Mouse (Mus musculus) kidney, embryonic 14.5 days (tissue): ENCODE data around the gene Neurl2. TPM values are rescaled to one million over a fixed set of nuclear protein-coding genes. Genes with fewer than 3 reads are reported as not detected.

Experiments used
- ATAC-seq: fragments of 200-750 bp; cut with Nextera tagmentation; 2 replicates; pipeline ENCODE4 v1.8.0; 2017; ENCODE audit warnings: moderate number of reproducible peaks, mild to moderate bottlenecking, moderate TSS enrichment, moderate library complexity; ENCODE audit not compliant: low FRiP score, low TSS enrichment
- H3K27ac ChIP-seq: fragments of 300-500 bp; sonication (generic); 2 replicates; pipeline ENCODE4 v1.5.1; 2014; ENCODE audit warnings: low read depth, mild to moderate bottlenecking, low read length, moderate library complexity, mixed read lengths
- H3K27me3 ChIP-seq: fragments of 300-500 bp; sonication (generic); 2 replicates; pipeline ENCODE4 v1.6.1; 2014; ENCODE audit warnings: mild to moderate bottlenecking, low read length; ENCODE audit not compliant: control insufficient read depth, insufficient read depth
- H3K36me3 ChIP-seq: fragments of 300-500 bp; sonication (generic); 2 replicates; pipeline ENCODE4 v1.6.1; 2014; ENCODE audit warnings: low read length, mixed read lengths; ENCODE audit not compliant: control insufficient read depth, insufficient read depth
- H3K4me1 ChIP-seq: fragments of 300-500 bp; sonication (generic); 2 replicates; pipeline ENCODE4 v1.6.1; 2014; ENCODE audit warnings: low read length, mixed read lengths; ENCODE audit not compliant: control insufficient read depth, insufficient read depth
- H3K4me2 ChIP-seq: fragments of 300-500 bp; sonication (generic); replicated peaks from 2 replicates; pipeline ENCODE4 v1.6.1; 2014; ENCODE audit warnings: low read depth, mild to moderate bottlenecking, low read length
- H3K4me3 ChIP-seq: fragments of 300-500 bp; sonication (generic); 2 replicates; pipeline ENCODE4 v1.5.1; 2014; ENCODE audit warnings: mild to moderate bottlenecking, low read length
- H3K9ac ChIP-seq: fragments of 300-500 bp; sonication (generic); 2 replicates; pipeline ENCODE4 v1.6.1; 2014; ENCODE audit warnings: low read depth, mild to moderate bottlenecking, low read length, moderate library complexity
- H3K9me3 ChIP-seq: fragments of 300-500 bp; sonication (generic); 2 replicates; pipeline ENCODE4 v1.6.1; 2016; ENCODE audit warnings: low read length; ENCODE audit not compliant: control insufficient read depth
- whole genome bisulfite sequencing: fragments of 180-500 bp; shearing (Covaris S2); extraction: QIAGEN DNeasy Blood & Tissue Kit; methylation state at CpG from one replicate; pipeline ENCODE4 v1.1.7; 2014; 5-methylcytosine and 5-hydroxymethylcytosine counted together
- polyA plus RNA-seq: library from polyadenylated mRNA; unstranded; fragments of >200 nt; fragmentation: Nextera tagmentation; extraction: Ambion mirVana; gene quantifications from 2 replicates; pipeline ENCODE4 v1.2.1, GENCODE M21; 2014

Gene Neurl2
- polyA plus RNA-seq, 1 experiment from 2014 or later = 6.6 TPM

- no peaks in the 10 kb centered on the region for H3K4me1 ChIP-seq
- no peak overlapping the region for H3K27ac ChIP-seq
- no peaks in the 10 kb centered on the region for H3K27me3 ChIP-seq
- no peak for ATAC-seq
- H3K4me2 ChIP-seq = no peak overlapping the region
- H3K9ac ChIP-seq = no peak overlapping the region
- no peak overlapping the region for H3K4me3 ChIP-seq
- 83% methylated on average over 4 of the region's 4 CpGs for WGBS
- H3K9me3 ChIP-seq = no peaks in the 10 kb centered on the region
- peaks cover 67% of the 10 kb centered on the region for H3K36me3 ChIP-seq
Measured at GRCm38 (mm10) chr2:164795868-164796267, 37.4 kb downstream of the Neurl2 start.

- H3K4me1 ChIP-seq = no peaks in the 10 kb centered on the region
- no peak overlapping the region for H3K9ac ChIP-seq
- H3K36me3 ChIP-seq = peaks cover 61% of the 10 kb centered on the region
- no peak overlapping the region for H3K4me2 ChIP-seq
- no peak overlapping the region for H3K27ac ChIP-seq
- 37% methylated on average over 5 of the region's 5 CpGs for WGBS
- no peaks in the 10 kb centered on the region for H3K27me3 ChIP-seq
- H3K9me3 ChIP-seq = no peaks in the 10 kb centered on the region
- H3K4me3 ChIP-seq = no peak overlapping the region
- peak; percentile 65 for ATAC-seq
Measured at GRCm38 (mm10) chr2:164794293-164794692, 39.0 kb downstream of the Neurl2 start.

DNA sequence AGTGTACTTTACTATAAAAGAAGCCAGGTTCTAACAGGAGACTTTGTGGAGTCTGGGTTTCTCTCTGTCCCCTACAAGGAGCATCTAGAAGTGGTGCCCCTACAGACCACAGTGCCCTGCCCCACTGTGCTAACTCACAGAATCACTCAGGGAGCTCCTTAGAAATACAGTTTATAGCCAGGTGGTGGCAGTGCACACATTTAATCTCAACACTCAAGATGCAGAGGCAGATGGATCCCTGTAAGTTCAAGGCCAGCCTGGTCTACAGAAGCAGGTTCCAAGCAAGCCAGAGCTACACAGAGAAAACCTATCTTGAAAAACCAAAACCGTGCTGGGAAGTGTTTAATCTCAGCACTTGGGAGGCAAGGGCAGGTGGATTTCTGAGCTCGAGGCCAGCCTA, 39.5 kb downstream of the Neurl2 start:
- no peaks in the 10 kb centered on the region for H3K4me1 ChIP-seq
- H3K4me3 ChIP-seq = no peak overlapping the region
- H3K4me2 ChIP-seq = no peak overlapping the region
- WGBS = 86% methylated on average over 2 of the region's 2 CpGs
- no peak for ATAC-seq
- H3K27ac ChIP-seq = no peak overlapping the region
- peaks cover 62% of the 10 kb centered on the region for H3K36me3 ChIP-seq
- no peaks in the 10 kb centered on the region for H3K27me3 ChIP-seq
- no peak overlapping the region for H3K9ac ChIP-seq
- H3K9me3 ChIP-seq = no peaks in the 10 kb centered on the region

GRCm38 (mm10) chr2:164793236-164793635, 40.0 kb downstream of the Neurl2 start:
- H3K9me3 ChIP-seq = no peaks in the 10 kb centered on the region
- H3K4me1 ChIP-seq = no peaks in the 10 kb centered on the region
- H3K27ac ChIP-seq = no peak overlapping the region
- peaks cover 63% of the 10 kb centered on the region for H3K36me3 ChIP-seq
- no peak overlapping the region for H3K4me3 ChIP-seq
- no peak for ATAC-seq
- H3K4me2 ChIP-seq = no peak overlapping the region
- no peaks in the 10 kb centered on the region for H3K27me3 ChIP-seq
- no peak overlapping the region for H3K9ac ChIP-seq
- 92% methylated on average over 3 of the region's 3 CpGs for WGBS

DNA sequence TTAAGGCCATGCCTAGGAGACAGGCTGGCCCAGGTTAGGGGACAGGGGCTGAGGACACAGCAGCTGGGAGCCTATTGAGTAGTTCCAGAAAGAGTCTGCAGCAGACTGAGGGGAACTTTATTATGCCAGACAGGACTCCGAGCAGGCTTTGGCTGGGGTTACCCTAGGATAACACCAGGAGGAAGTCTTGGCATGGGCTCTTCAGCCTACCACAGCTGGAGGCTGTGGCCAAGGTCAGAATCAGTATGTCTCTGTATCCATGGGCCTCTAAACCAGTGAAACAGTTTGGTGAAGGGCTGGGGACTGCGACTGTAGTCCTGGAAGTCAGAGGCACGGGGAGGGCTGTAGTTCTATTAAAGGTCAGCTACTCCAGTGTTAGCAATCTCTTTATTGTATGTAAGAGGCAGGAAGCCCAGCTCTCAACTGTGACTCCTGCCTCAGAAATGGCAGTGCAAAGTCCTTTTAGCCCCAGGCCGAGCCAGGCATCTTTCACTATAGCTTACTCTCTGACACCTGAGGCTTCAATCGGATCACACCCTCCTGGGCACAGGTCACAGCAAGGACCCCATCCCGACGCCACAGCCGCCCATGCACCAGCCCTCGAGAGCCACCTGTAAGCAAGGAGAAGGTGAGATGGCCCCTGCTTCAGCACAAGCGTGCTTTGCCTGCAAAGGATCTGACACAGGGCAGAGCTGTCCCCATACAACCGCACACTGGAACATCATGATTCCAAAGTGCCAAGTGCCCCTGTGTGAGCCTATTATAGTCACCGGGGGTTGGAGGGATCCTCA, 40.7 kb downstream of the Neurl2 start:
- Histone ChIP-seq H3K36me3 (peaks cover 58% of the 10 kb centered on the region), H3K4me2 (no peak overlapping the region), H3K27me3 (no peaks in the 10 kb centered on the region), H3K9me3 (no peaks in the 10 kb centered on the region), H3K4me1 (no peaks in the 10 kb centered on the region), H3K4me3 (no peak overlapping the region), H3K27ac (no peak overlapping the region), H3K9ac (no peak overlapping the region)
- ATAC-seq = no peak
- 94% methylated on average over 12 of the region's 12 CpGs for WGBS

DNA sequence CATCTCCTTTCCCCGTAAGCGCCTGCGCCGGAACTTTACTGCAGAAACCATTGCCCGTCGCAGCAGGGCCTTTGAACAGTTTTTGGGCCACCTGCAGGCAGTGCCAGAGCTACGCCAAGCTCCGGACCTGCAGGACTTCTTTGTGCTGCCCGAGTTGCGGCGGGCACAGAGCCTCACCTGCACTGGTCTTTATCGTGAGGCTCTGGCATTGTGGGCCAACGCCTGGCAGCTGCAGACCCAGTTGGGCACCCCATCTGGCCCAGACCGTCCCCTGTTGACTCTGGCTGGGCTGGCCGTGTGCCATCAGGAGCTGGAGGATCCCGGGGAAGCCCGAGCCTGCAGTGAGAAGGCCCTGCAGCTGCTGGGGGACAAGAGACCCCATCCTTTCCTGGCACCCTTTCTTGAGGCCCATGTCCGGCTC, 41.4 kb downstream of the Neurl2 start:
- H3K4me3 ChIP-seq = no peak overlapping the region
- H3K27ac ChIP-seq = no peak overlapping the region
- no peak for ATAC-seq
- no peak overlapping the region for H3K9ac ChIP-seq
- no peaks in the 10 kb centered on the region for H3K27me3 ChIP-seq
- H3K9me3 ChIP-seq = no peaks in the 10 kb centered on the region
- peaks cover 57% of the 10 kb centered on the region for H3K36me3 ChIP-seq
- H3K4me1 ChIP-seq = peaks cover 3% of the 10 kb centered on the region; the same call in 1 of the 2 replicates
- no peak overlapping the region for H3K4me2 ChIP-seq
- 96% methylated on average over 18 of the region's 18 CpGs for WGBS

- ATAC-seq = no peak
- Histone ChIP-seq H3K4me3 (no peak overlapping the region), H3K27ac (no peak overlapping the region), H3K9me3 (no peaks in the 10 kb centered on the region), H3K9ac (no peak overlapping the region), H3K4me2 (no peak overlapping the region), H3K36me3 (peaks cover 46% of the 10 kb centered on the region), H3K27me3 (no peaks in the 10 kb centered on the region), H3K4me1 (peaks cover 7% of the 10 kb centered on the region; the same call in 1 of the 2 replicates)
- WGBS = 80% methylated on average over 4 of the region's 4 CpGs
Measured at GRCm38 (mm10) chr2:164790451-164790850, 42.8 kb downstream of the Neurl2 start.

DNA sequence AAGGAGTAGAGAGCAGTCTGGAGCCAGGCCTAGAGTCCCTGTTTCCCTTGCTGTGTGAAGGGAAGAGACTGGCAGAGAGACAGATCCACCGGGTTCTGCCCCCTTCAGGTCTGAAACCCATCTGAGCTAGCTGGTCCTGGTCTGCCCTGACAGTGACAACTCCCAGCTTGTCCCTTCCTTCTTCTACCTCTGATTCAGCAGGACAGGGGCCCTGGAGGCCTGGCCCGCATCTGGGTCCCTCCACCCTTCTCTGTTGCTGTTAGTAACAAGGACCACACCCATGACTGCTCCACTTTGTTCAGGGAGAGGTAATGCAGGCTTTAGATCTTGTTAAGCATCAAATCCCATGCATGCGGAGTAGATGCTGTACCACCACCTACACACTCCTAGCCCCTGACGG, 44.8 kb downstream of the Neurl2 start:
- Histone ChIP-seq H3K27ac (no peak overlapping the region), H3K4me2 (no peak overlapping the region), H3K9ac (no peak overlapping the region), H3K9me3 (no peaks in the 10 kb centered on the region), H3K4me1 (peaks cover 13% of the 10 kb centered on the region; the same call in 1 of the 2 replicates), H3K27me3 (no peaks in the 10 kb centered on the region), H3K4me3 (no peak overlapping the region), H3K36me3 (peaks cover 32% of the 10 kb centered on the region)
- no peak for ATAC-seq
- 65% methylated on average over 4 of the region's 4 CpGs for WGBS

DNA sequence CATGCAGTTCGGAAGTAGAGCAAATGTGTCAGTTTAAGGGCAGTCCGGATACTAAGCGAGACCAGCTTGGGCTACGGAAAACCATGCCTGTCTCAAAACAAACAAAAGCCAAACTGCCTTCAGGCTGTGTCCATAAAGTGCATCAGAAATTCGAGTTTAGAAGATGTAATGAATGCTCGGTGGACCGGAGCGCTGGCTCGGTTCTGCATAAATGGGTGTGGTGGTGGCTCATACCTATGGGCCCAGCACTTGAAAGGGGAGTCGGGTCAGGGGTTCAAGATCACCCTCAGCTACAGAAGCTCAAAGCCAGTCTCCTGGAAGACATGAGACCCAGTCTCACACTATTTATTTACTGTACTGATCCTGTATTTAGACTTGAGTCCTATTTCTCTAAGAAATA, 45.5 kb downstream of the Neurl2 start:
- Histone ChIP-seq H3K9me3 (no peaks in the 10 kb centered on the region), H3K27ac (no peak overlapping the region), H3K36me3 (peaks cover 28% of the 10 kb centered on the region), H3K4me1 (peaks cover 13% of the 10 kb centered on the region; the same call in 1 of the 2 replicates), H3K9ac (no peak overlapping the region), H3K4me2 (no peak overlapping the region), H3K4me3 (no peak overlapping the region), H3K27me3 (no peaks in the 10 kb centered on the region)
- ATAC-seq = no peak
- 72% methylated on average over 10 of the region's 10 CpGs for WGBS
